Mouse (Mus musculus): ENCODE data around the gene Supt3.

DNA sequence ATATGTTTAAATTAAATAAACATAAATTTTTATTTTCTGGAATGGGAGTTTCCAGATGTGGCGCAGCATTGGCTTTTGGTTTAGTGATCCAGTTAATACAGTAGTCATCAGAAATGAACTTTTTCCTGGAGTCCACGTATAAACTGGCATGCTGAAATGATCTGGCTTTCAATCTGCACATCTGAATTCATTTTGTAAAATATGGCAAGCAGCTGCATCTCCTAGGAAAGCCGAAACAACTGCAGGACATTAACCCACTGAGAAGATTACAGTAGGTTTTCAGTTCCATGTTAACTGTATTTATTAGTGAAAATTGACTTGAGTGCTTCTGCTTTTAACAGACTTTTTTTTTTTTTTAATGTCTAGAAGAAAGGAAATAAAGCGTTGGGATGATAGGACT lies 5.4 kb downstream of the Supt3 start:
- TF ChIP-seq CTCF (IDR thresholded peaks at IDR 0.05), result no peak
- TF ChIP-seq POLR2A (IDR thresholded peaks at IDR 0.05; ENCODE audit: insufficient read depth, low read depth, low read length), result no peak
